Mouse (Mus musculus): ENCODE measurements around the gene Elf2. TPM values are rescaled to one million over a fixed set of nuclear protein-coding genes. Genes with fewer than 3 reads are reported as not detected.
"Not testable (repeated sequence)": the region's sequence is repeated elsewhere in the genome, so short reads cannot be mapped to it uniquely, and the experiment has no call there.

Elf2 gene
- total RNA-seq, 2 experiments from 2014 or later, result 37.1 to 42.6 TPM

DNA sequence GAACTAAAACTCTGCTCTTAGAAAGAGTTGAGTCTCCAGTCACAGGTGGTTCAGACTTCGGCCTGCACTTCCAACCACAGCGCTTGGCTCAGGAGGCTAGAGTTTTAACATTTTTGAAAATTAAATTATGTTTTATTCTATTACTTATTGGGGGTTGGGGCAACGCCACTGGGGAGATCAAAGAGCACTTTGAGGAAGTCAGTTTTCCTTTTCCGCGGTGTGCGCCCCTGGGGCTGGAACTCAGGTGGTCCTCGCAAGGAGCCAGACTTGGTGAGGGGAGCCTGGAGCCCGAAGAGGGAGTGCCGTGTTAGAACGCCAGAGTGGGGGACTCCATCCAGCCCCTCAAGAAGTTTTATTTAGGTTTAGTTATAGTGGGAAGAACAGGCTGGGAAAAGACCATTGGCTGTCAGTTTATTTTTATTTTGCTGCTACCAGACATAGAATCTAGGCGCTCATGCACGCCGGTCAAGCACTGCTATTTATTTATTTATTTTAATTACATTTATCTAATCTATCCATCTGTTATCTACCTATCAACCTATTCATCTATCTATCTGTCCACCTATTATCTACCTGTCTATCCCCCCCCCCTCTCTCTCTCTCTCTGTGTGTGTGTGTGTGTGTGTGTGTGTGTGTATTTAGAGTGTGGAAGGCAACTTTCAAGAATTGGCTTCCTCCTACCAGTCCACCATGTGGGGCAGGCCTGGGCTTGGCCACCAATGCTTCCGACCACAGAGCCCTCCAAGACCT lies 19.3 kb upstream of the Elf2 start:
- no peak for DNase-seq
- intact Hi-C loops (cut with DNase I), result loop anchor here (2.0 kb wide), 1 partner anchor 71 kb away; no protein-coding TSS in a partner anchor

DNA sequence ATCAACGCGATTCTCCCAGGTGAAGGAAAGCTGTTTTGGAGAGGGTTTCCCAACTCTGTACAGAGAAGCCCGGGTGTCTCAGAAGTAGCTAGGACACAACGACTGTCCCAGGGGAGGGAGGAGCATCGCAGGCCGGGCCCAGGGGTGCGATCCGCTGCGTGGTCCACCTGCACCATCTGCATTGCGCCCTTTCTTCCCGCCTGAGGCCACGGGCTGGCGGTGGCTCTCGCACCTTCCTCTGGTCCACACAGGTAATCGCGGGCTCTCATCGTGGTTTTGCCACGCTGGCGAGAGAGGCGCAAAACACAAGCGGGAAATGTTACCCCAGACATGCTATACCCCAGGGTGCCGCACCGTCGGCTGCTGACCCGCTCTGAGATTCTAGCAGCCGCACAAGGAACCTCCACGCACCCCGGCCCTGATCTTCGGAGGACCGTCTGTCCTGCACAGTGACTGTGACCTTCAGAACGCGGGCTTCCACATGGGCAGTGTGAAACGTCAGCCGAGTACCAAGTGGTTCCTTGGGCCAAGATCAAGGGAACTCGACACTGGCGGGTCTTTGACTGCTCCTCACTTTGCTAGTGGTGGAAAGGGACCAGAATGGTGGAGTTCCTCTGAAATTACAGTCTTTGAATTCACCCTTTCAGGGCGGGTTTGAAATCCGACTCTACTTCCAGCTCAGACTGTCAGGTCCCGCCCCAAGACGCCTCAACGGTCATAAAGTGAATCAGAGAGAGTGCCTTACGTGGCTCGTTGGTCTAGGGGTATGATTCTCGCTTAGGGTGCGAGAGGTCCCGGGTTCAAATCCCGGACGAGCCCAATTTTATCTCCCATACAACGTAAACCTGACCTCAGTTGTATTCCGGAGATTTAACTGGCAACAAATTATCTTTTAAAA lies 18.4 kb upstream of the Elf2 start:
- peak; percentile 21 for DNase-seq
- intact Hi-C loops (cut with DNase I), result no loop called here

GRCm38 (mm10) chr3:51358181-51358580 lies 17.7 kb upstream of the Elf2 start:
- DNase-seq, result peak; percentile 27
- intact Hi-C loops (cut with DNase I), result no loop called here

DNA sequence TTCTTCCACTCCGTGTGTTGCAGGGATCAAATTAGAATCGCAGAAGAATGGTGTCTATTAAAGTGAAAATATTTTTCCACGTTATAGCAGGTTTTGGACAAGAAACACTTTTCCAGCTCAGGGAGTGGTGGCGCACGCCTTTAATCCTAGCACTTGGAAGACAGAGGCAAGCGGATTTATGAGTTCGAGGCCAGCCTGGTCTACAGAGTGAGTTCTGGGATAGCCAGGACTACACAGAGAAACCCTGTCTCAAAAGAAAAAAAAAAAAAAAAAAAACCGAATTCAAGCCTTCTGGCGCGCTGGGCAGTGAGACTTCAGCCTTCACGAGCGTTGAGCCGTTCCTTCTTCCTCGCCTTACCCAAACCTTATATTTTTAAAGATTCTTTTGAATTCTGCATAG lies 17.2 kb upstream of the Elf2 start:
- intact Hi-C loops (cut with DNase I), result no loop called here
- no peak for DNase-seq

GRCm38 (mm10) chr3:51357078-51357477 lies 16.6 kb upstream of the Elf2 start:
- no peak for DNase-seq
- intact Hi-C loops (cut with DNase I), result no loop called here

DNA sequence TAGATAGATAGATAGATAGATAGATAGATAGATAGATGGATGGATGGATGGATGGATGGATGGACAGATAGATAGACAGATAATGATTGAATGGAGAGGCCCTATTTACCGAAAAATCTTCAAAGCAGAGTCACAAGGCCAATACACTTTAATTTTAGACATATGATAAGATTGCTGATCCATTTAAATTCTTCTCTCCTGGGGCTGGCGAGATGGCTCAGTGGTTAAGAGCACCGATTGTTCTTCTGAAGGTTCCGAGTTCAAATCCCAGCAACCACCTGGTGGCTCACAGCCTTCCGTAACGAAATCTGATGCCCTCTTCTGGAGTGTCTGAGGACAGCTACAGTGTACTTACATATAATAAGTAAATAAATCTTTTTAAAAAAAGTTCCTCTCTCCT lies 14.5 kb upstream of the Elf2 start:
- intact Hi-C loops (cut with DNase I); DNase-seq: not testable (repeated sequence)

DNA sequence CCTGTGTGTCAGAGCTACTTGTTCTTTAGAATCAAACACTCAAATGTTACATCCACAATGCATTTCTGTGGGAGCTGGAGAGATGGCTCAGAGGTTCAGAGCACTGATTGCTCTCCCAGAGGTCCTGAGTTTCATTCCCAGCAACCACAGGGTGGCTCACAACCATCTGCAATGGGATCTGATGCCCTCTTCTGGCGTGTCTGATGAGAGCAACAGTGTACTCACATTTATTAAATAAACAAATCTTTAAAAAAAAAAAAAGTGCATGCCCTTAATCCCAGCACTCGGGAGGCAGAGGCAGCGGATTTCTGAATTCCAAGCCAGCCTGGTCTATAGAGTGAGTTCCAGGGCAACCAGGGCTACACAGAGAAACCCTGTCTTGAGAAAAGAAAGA lies 13.6 kb upstream of the Elf2 start:
- intact Hi-C loops (cut with DNase I), result no loop called here

GRCm38 (mm10) chr3:51353325-51354033 lies 13.0 kb upstream of the Elf2 start:
- intact Hi-C loops (cut with DNase I), result no loop called here
- DNase-seq, result peak; percentile 27

More for the DNA sequence above, 13.6 kb upstream of the Elf2 start:
- no peak for DNase-seq

- DNase-seq, result no peak
- intact Hi-C loops (cut with DNase I), result no loop called here
Measured at GRCm38 (mm10) chr3:51350806-51351205, 10.3 kb upstream of the Elf2 start.

DNA sequence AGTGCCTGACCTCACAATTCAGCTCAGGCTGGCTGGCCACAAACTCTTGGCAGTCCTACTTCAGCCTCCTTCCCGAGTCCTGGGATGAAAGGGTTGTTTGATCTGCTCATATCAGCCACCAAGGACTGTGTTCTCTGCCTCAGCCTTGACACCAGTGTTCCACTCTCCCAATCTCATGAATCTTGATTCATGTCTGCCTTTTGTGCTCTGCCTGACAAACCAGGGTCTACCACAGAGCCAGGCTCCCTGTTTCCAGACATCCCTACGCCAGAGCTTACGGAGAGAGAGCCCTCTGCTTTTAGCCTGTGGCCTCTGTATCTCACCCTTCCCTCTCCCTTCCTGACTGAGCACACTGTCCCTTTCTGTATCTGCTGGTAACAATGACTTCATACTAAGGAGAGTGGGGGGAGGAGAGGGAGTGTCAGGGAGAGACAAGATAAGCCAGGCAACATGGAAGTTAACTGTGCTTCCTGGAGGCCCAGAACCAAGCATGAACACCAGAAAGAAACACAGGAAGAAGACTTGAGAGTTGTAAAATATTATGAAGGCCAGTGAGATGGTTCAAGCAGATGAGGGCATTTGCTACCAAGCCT lies 8.3 kb upstream of the Elf2 start:
- DNase-seq, result no peak
- intact Hi-C loops (cut with DNase I), result no loop called here

GRCm38 (mm10) chr3:51345017-51345416 lies 4.6 kb upstream of the Elf2 start:
- DNase-seq; intact Hi-C loops (cut with DNase I): not testable (repeated sequence)

DNA sequence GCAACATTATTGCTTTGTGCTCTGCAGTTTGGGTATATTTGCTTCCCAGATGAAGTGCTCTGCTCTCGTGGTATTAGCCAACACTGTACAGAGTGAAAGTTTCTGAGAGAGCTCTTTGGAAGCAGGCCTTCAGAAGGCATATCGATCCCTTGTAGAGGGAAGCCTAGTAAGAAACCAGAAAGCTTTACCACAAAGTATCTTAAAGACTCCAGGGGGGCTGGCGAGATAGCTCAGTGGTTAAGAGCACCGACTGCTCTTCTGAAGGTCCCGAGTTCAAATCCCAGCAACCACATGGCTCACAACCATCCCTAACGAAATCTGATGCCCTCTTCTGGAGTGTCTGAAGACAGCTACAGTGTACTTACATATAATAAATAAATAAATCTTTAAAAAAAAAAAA lies 3.7 kb upstream of the Elf2 start:
- DNase-seq; intact Hi-C loops (cut with DNase I): not testable (repeated sequence)

GRCm38 (mm10) chr3:51343260-51343659 lies 2.8 kb upstream of the Elf2 start:
- no peak for DNase-seq
- intact Hi-C loops (cut with DNase I), result no loop called here

DNA sequence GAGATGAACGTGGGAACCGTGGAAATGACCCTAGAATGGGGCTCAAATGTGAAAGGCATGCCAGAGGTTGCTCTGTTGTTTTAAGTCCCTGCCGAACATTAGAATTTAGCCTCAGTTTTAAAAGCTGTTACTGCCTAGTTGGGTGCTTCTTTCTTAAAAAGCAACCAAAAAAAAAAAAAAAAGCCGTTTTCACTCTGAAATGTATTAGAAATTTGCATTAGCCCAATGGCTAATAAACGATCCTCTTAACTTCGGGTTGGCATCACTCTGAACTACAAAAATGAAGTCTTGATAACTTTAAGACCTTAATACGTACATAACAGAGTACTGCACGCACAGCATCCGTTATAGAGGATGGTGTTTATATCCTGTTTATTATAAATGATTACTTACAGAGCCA lies 1.7 kb upstream of the Elf2 start:
- intact Hi-C loops (cut with DNase I), result no loop called here
- no peak for DNase-seq

- intact Hi-C loops (cut with DNase I), result no loop called here
- DNase-seq, result peak; percentile 87
Measured at GRCm38 (mm10) chr3:51341268-51342081, 1.0 kb upstream of the Elf2 start.

DNA sequence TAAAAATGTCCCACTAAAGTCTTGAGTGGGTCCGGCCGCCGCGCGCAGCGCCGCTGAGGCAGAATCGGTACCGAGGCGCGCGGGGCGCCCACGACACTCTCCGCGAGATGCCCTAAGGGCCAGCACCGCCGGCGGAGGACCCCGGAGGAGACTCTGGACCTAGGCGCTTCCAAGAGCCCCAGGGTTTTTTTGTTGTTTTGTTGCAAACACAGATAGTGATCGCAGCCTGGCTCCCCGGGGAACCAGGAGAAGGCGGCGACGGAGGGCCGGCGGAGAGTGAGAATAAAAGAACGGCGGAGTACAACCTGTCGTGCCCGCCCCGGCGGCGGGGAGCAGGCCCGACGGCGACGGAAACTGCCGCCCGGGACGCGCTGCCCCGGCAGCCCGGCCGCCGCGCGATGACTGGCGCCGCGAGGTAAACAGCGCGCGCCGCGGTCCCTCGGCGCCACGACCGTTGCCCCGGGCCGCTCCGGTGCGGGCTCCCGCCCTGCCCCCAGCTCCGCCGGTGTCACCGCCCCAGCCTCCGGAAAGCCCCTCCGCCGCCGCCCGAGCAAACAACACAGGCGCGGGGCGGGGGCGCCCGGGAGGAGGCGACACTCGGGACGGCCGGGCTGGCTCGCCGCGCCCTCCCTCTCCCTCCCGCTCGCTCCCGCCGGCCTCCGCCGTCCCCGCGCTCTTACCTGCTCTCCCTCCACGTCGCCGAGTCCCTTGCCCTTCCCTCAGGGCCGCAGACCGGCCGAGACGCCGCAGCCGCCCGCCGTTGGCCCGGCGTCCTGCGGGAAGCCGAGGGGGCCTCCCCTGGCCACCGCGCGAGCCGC lies 520 bp downstream of the Elf2 start:
- intact Hi-C loops (cut with DNase I), result no loop called here
- DNase-seq, result peak; percentile 40

- intact Hi-C loops (cut with DNase I), result no loop called here
- DNase-seq, result no peak
Measured at GRCm38 (mm10) chr3:51339378-51339733, 1.1 kb downstream of the Elf2 start.

DNA sequence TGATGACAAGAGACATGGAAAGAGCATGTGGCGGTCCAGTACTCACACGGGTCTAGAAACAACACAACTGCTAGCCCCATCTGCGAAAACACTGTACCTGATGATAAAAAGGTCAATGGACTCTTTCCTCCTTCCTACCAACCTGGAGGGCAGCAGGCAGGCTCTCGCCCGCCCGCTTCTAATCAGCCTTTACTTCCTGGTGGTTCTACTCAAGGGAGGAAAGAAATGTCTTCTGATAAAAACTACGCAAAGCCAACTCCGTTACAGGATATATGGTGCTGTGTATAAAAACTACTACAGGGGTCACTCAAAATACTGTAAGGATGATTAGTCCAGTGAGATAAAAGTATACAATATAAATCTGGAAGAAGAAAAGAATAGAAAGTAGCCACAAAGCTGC lies 5.1 kb downstream of the Elf2 start:
- DNase-seq, result no peak
- intact Hi-C loops (cut with DNase I), result no loop called here

DNA sequence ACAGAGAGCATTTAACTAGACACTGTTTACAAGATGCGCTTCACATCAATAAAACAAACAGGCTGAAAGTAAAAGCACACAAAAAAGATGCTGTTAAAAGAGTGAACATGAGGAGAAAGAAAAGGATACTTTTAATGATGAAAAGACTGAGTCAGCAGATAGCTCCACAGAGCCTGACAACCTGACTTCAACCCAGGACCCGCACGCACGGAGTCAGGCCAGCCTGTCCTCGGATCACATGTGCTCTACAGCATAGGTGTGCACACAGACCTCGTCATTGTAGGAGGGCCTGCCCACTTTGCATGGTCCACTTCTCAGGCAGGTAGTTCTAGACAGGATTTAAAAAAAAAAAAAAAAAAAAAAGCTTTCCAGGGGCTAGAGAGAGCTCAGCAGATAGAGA lies 6.5 kb downstream of the Elf2 start:
- intact Hi-C loops (cut with DNase I), result no loop called here
- no peak for DNase-seq

Data from left cerebral cortex, postnatal 4 days (tissue).